Mouse (Mus musculus) heart, adult 2 months (tissue): ENCODE data around the gene Cfi. TPM values are rescaled to one million over a fixed set of nuclear protein-coding genes. Genes with fewer than 3 reads are reported as not detected.

Experiments used
- DNase-seq, 2 experiments: peaks; one replicate each; pipeline ENCODE4 v3.0.0; 2021
- H3K27ac ChIP-seq: fragments of 200-600 bp; 2 replicates; pipeline ENCODE4 v1.8.1; 2022
- H3K27me3 ChIP-seq: fragments of 200-500 bp; 2 replicates; pipeline ENCODE4 v1.6.1; 2012; ENCODE audit warnings: mild to moderate bottlenecking, low read length, inconsistent platforms, mixed read lengths; ENCODE audit not compliant: control insufficient read depth, insufficient read depth
- H3K36me3 ChIP-seq: fragments of 200-500 bp; 2 replicates; pipeline ENCODE4 v1.6.1; 2012; ENCODE audit warnings: low read length, inconsistent platforms; ENCODE audit not compliant: control insufficient read depth, insufficient read depth
- H3K4me1 ChIP-seq: fragments of 200-500 bp; 2 replicates; pipeline ENCODE4 v1.6.1; 2011; ENCODE audit warnings: low read length; ENCODE audit not compliant: control insufficient read depth, insufficient read depth
- H3K4me3 ChIP-seq: fragments of 200-600 bp; 2 replicates; pipeline ENCODE4 v1.8.1; 2022
- H3K79me2 ChIP-seq: fragments of 200-500 bp; replicated peaks from 2 replicates; pipeline ENCODE4 v1.6.1; 2012; ENCODE audit warnings: mild to moderate bottlenecking, inconsistent platforms, low read length, moderate library complexity, mixed read lengths; ENCODE audit not compliant: control insufficient read depth, insufficient read depth
- H3K9ac ChIP-seq: fragments of 200-500 bp; 2 replicates; pipeline ENCODE4 v1.6.1; 2012; ENCODE audit warnings: low read depth, mild to moderate bottlenecking, control low read depth, inconsistent platforms, low read length, mixed read lengths
- CTCF ChIP-seq: fragments of 200-600 bp; IDR thresholded peaks from 2 replicates; pipeline ENCODE4 v1.8.1; 2022; ENCODE audit warnings: antibody characterized with exemption, mild to moderate bottlenecking, moderate library complexity
- EP300 ChIP-seq: fragments of 200-500 bp; IDR thresholded peaks from 2 replicates; pipeline ENCODE4 v1.6.1; 2011; ENCODE audit warnings: low read depth, low read length, control low read depth; ENCODE audit not compliant: insufficient read depth
- POLR2A ChIP-seq: fragments of 200-500 bp; IDR thresholded peaks from 2 replicates; pipeline ENCODE4 v1.6.1; 2011; ENCODE audit warnings: mild to moderate bottlenecking, low read depth, low read length, control low read depth; ENCODE audit not compliant: insufficient read depth
- WGBS: fragments of 180-500 bp; shearing (Covaris S2); methylation state at CpG from one replicate; pipeline ENCODE4 v1.1.7; 2018; 5-methylcytosine and 5-hydroxymethylcytosine counted together
- intact Hi-C: fragments of 180-260 bp; cut with DNase I; formaldehyde crosslinking; loops from one replicate; pipeline ENCODE4 v1.15.1; 2025
- polyA plus RNA-seq: library from polyadenylated mRNA; depleted of rRNA; stranded (reverse); fragments of >200 nt; gene quantifications from 2 replicates; pipeline ENCODE4 v1.2.3, GENCODE M21; 2012
- total RNA-seq, 2 experiments: library from RNA; stranded (reverse); gene quantifications; 2 replicates each; pipeline ENCODE4 v1.2.3; 2021

Gene Cfi
- total and polyA plus RNA-seq, 3 experiments: 0.27 to 0.55 (median 0.31) TPM

- H3K27me3 ChIP-seq: no peaks in the 10 kb centered on the region
- TF ChIP-seq CTCF (no peak), EP300 (no peak)
- intact Hi-C loops: loop anchor here (10.0 kb wide), 1 partner anchor 302 kb away; the partner anchor contains the start of gene Elovl6
- H3K27ac ChIP-seq: no peak overlapping the region
- no peak for DNase-seq
- no peaks in the 10 kb centered on the region for H3K4me1 ChIP-seq
- WGBS: 47% methylated on average over 6 of the region's 6 CpGs
- H3K36me3 ChIP-seq: no peaks in the 10 kb centered on the region
- no peaks in the 10 kb centered on the region for H3K79me2 ChIP-seq
- no peak overlapping the region for H3K4me3 ChIP-seq
- no peak overlapping the region for H3K9ac ChIP-seq
Measured at GRCm38 (mm10) chr3:129836965-129837364, 1.3 kb downstream of the Cfi start.

GRCm38 (mm10) chr3:129838017-129838416 is 2.3 kb downstream of the Cfi start:
- intact Hi-C loops: loop anchor here (10.0 kb wide), 1 partner anchor 303 kb away; the partner anchor contains the start of gene Elovl6
- Histone ChIP-seq H3K4me1 (no peaks in the 10 kb centered on the region), H3K36me3 (no peaks in the 10 kb centered on the region), H3K27me3 (no peaks in the 10 kb centered on the region), H3K79me2 (no peaks in the 10 kb centered on the region), H3K9ac (no peak overlapping the region), H3K4me3 (no peak overlapping the region), H3K27ac (no peak overlapping the region)
- whole genome bisulfite sequencing: 52% methylated on average over 7 of the region's 7 CpGs
- no peak for DNase-seq
- TF ChIP-seq POLR2A (no peak), CTCF (no peak), EP300 (no peak)

GRCm38 (mm10) chr3:129845868-129846267 is 10.2 kb downstream of the Cfi start:
- 77% methylated on average over 2 of the region's 2 CpGs for WGBS
- intact Hi-C loops: no loop called here
- H3K79me2 ChIP-seq: no peaks in the 10 kb centered on the region

GRCm38 (mm10) chr3:129846846-129847245 is 11.2 kb downstream of the Cfi start:
- H3K4me1 ChIP-seq: no peaks in the 10 kb centered on the region
- no peak overlapping the region for H3K4me3 ChIP-seq
- H3K36me3 ChIP-seq: no peaks in the 10 kb centered on the region
- no peaks in the 10 kb centered on the region for H3K79me2 ChIP-seq
- no peak for TF ChIP-seq CTCF
- no peak for TF ChIP-seq EP300
- TF ChIP-seq POLR2A: no peak
- no peak overlapping the region for H3K9ac ChIP-seq
- H3K27ac ChIP-seq: no peak overlapping the region
- H3K27me3 ChIP-seq: no peaks in the 10 kb centered on the region
- no peak for DNase-seq
- WGBS: 78% methylated on average over 7 of the region's 7 CpGs
- intact Hi-C loops: no loop called here

More at GRCm38 (mm10) chr3:129845868-129846267, 10.2 kb downstream of the Cfi start:
- no peak for TF ChIP-seq EP300
- TF ChIP-seq CTCF: no peak
- TF ChIP-seq POLR2A: no peak
- Histone ChIP-seq H3K36me3 (no peaks in the 10 kb centered on the region), H3K9ac (no peak overlapping the region), H3K4me3 (no peak overlapping the region), H3K27me3 (no peaks in the 10 kb centered on the region), H3K27ac (no peak overlapping the region), H3K4me1 (no peaks in the 10 kb centered on the region)
- no peak for DNase-seq

GRCm38 (mm10) chr3:129862592-129862991 is 26.9 kb downstream of the Cfi start:
- no peak overlapping the region for H3K4me3 ChIP-seq
- H3K27ac ChIP-seq: no peak overlapping the region
- DNase-seq: no peak
- no peak for TF ChIP-seq EP300
- TF ChIP-seq POLR2A: no peak
- TF ChIP-seq CTCF: no peak
- no peaks in the 10 kb centered on the region for H3K36me3 ChIP-seq
- no peaks in the 10 kb centered on the region for H3K79me2 ChIP-seq
- H3K27me3 ChIP-seq: no peaks in the 10 kb centered on the region
- intact Hi-C loops: no loop called here
- H3K9ac ChIP-seq: no peak overlapping the region
- WGBS: 42% methylated on average over 2 of the region's 2 CpGs
- no peaks in the 10 kb centered on the region for H3K4me1 ChIP-seq

- Histone ChIP-seq H3K9ac (no peak overlapping the region), H3K36me3 (no peaks in the 10 kb centered on the region), H3K27me3 (no peaks in the 10 kb centered on the region), H3K79me2 (no peaks in the 10 kb centered on the region), H3K4me1 (no peaks in the 10 kb centered on the region), H3K4me3 (no peak overlapping the region), H3K27ac (no peak overlapping the region)
- intact Hi-C loops: loop anchor here (1.0 kb wide), 1 partner anchor 217 kb away; no protein-coding TSS in a partner anchor
- WGBS: 42% methylated on average over 14 of the region's 14 CpGs
- peak; percentile 8 to 52 for DNase-seq
- TF ChIP-seq CTCF (peak; percentile 75), POLR2A (no peak)
Measured at GRCm38 (mm10) chr3:129863698-129864097, 28.0 kb downstream of the Cfi start.
